Mouse (Mus musculus): ENCODE results near the gene P3h4. TPM values are rescaled to one million over a fixed set of nuclear protein-coding genes. Genes with fewer than 3 reads are reported as not detected.

Gene P3h4
- polyA plus RNA-seq, 1 experiment from 2014 or later: 18.7 TPM

DNA sequence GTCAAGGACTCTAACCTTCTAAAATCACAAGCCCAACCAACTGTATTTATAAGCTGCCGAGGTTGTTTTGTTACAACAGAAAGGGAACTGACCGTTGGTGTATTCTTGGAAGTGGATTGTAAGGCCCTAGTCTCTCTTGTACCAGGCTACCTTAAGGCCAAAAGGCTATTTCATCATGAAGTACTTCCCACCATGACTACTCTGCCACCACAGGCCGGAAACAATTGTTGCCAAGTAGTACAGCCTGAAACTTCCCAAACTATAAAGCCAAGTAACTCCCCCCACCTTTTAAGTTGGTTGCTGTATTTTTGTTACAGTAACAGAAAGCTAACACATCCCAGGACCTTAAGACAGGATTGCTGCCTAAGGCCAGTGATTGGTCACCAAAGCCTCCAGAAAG lies 12.2 kb upstream of the P3h4 start:
- no peaks in the 10 kb centered on the region for H3K27me3 ChIP-seq (ENCODE audit: poor library complexity, severe bottlenecking)
- H3K27ac ChIP-seq: no peak overlapping the region
- WGBS: 88% methylated on average over 3 of the region's 3 CpGs
- peaks cover 71% of the 10 kb centered on the region for H3K36me3 ChIP-seq (replicated peaks)
- H3K4me1 ChIP-seq: peaks cover 10% of the 10 kb centered on the region; the same call in 1 of the 2 replicates
- H3K9me3 ChIP-seq: no peaks in the 10 kb centered on the region
- H3K4me3 ChIP-seq: no peak overlapping the region
- no peak for DNase-seq (ENCODE audit: extremely low spot score, low spot score)

DNA sequence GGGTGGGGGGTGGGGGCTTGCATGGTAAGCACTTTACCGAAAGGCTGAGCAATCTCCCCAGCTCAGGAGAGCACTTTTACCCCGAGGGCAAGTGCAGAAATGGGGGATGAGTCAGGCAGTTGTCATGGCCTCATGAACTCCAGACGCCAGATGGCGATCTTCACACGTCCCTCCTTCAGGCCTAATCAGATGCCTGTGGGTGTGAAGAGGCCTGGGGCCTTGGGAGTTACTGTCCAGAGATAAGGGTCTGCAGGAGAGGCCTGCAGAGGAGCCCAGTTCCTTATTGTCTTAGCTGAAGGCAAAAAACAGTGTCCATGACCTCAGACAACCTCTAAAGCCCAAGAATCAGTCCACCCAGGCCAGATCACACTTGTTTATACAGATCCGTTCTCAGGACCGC lies 11.2 kb upstream of the P3h4 start:
- 41% methylated on average over 7 of the region's 7 CpGs for WGBS
- Histone ChIP-seq H3K36me3 (replicated peaks) (peaks cover 69% of the 10 kb centered on the region), H3K4me3 (no peak overlapping the region), H3K4me1 (peaks cover 18% of the 10 kb centered on the region; the same call in 1 of the 2 replicates), H3K9me3 (no peaks in the 10 kb centered on the region), H3K27ac (no peak overlapping the region), H3K27me3 (ENCODE audit: poor library complexity, severe bottlenecking) (no peaks in the 10 kb centered on the region)
- DNase-seq (ENCODE audit: extremely low spot score, low spot score): peak; percentile 42

DNA sequence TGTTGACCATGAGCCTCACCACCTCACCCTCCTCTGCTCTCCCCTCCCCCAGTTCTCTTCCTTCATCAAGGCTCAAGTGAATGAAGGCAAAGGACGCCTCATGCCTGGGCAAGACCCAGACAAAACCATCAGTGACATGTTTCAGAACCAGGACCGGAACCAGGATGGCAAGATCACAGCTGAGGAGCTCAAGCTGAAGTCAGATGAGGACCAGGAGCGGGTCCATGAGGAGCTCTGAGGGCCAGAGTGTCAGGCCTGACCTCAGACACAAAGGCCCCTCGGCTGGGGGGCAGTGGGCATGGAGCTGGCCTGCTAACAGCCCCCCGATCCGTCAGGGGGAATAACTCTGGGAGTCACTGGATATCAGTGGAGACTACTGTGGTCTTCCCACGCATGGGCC lies 9.2 kb upstream of the P3h4 start:
- Histone ChIP-seq H3K4me3 (no peak overlapping the region), H3K27me3 (ENCODE audit: poor library complexity, severe bottlenecking) (no peaks in the 10 kb centered on the region), H3K4me1 (peaks cover 18% of the 10 kb centered on the region; the same call in 1 of the 2 replicates), H3K9me3 (no peaks in the 10 kb centered on the region), H3K27ac (no peak overlapping the region), H3K36me3 (replicated peaks) (peaks cover 58% of the 10 kb centered on the region)
- WGBS: 89% methylated on average over 7 of the region's 7 CpGs
- no peak for DNase-seq (ENCODE audit: extremely low spot score, low spot score)

DNA sequence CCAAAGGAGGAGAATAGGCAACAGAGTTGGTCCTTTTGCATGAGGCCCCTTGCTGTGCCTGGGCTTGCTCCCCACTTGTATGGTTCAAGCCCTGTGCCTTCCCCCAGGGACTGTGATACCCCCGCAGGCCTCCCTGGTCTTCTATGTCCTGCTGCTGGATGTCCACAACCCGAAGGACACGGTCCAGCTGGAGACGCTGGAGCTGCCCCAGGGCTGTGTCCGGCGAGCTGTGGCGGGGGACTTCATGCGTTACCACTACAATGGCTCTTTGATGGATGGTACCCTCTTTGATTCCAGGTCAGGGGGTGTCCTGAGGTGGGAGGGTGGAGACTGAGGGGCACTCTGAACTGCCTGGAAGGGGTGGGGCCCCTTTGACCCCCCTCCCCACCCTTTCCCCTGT lies 6.9 kb upstream of the P3h4 start:
- Histone ChIP-seq H3K36me3 (replicated peaks) (peaks cover 53% of the 10 kb centered on the region), H3K27me3 (ENCODE audit: poor library complexity, severe bottlenecking) (peaks cover 8% of the 10 kb centered on the region), H3K4me3 (no peak overlapping the region), H3K4me1 (peaks cover 19% of the 10 kb centered on the region), H3K9me3 (no peaks in the 10 kb centered on the region), H3K27ac (no peak overlapping the region)
- DNase-seq (ENCODE audit: extremely low spot score, low spot score): no peak
- WGBS: 70% methylated on average over 8 of the region's 8 CpGs

DNA sequence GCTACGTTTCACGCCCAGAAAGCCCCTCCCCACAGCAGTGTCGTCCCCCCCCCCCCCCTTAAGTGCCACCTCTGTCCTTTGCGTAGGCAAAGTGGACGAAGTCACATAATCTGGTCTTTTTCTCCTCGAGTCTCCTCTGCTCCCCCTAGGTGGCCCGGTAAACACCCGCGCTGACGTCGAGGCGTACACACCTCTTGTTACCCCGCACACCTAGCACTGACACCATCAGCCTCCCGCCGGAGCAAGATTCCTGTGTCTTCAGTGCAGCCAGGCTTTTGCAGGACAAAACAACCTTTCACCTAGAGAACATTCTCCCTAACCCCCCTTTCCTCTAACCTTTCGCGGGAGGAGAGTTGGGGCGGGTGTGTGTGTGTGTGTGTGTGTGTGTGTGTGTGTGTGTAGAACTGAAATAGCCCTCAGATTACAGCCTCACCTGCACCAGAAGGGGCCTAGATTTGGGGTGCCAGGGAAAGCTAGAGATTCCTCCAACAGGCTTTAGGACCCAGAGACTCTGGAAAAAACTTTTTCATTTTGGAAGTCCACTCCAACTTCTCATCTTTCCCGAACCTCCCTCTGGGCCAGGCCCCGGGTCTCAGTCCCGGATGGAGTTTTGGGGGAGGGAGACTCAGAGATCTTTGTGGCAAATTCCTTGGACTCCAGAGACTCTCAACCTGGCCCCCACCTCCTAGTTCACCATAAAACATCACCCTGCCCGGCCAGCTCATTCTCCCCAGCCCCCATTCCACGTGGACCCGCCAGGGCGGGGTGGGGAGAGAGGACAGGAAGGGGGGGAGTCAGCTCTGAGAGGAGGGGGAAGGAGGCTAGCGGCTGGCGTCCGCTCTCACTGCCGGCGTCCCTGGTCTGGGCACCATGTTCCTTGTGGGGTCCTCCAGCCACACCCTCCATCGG lies 532 bp upstream of the P3h4 start, which contains the start of gene Fkbp10:
Gene Fkbp10 (plus strand): TSS at position 784 of the 909 bp plus-strand sequence.
- Histone ChIP-seq H3K9me3 (no peaks in the 10 kb centered on the region), H3K27me3 (ENCODE audit: poor library complexity, severe bottlenecking) (peaks cover 51% of the 10 kb centered on the region), H3K36me3 (replicated peaks) (peaks cover 6% of the 10 kb centered on the region), H3K4me3 (peak within 1 kb of the TSS; percentile 74), H3K4me1 (peaks cover 51% of the 10 kb centered on the region), H3K27ac (peak within 1 kb of the TSS; percentile 91)
- peak; percentile 57 for DNase-seq (ENCODE audit: extremely low spot score, low spot score)
- 1% methylated on average over 31 of the region's 31 CpGs for WGBS

- no peak for DNase-seq (ENCODE audit: extremely low spot score, low spot score)
- Histone ChIP-seq H3K36me3 (replicated peaks) (peaks cover 17% of the 10 kb centered on the region), H3K4me1 (peaks cover 51% of the 10 kb centered on the region), H3K27me3 (ENCODE audit: poor library complexity, severe bottlenecking) (peaks cover 51% of the 10 kb centered on the region), H3K27ac (peak overlapping the region; percentile 91), H3K9me3 (no peaks in the 10 kb centered on the region), H3K4me3 (peak overlapping the region; percentile 74)
- WGBS: 81% methylated on average over 11 of the region's 11 CpGs
Measured at GRCm38 (mm10) chr11:100413541-100413940, 1.1 kb downstream of the P3h4 start.

DNA sequence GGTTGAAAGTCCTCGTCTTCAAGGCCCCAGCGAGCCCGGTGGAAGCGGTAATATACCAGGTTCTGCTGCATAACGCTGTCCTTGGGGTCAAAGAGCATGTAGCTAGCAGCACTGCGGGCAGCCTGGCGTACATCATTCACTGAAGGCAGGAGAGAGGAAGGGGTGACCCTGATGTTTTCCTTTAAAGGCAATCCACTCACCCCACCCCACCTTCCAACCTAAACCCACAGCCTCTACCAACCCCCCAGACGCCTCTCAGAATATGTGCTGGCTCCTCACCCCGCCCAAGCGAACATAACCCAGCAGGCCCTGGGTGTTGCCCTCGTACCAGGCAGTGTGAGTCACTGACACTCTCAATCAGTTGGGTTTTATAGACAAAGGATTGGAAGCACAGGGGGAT lies 2.9 kb downstream of the P3h4 start:
- WGBS: 87% methylated on average over 11 of the region's 11 CpGs
- Histone ChIP-seq H3K9me3 (no peaks in the 10 kb centered on the region), H3K4me3 (no peak overlapping the region), H3K27me3 (ENCODE audit: poor library complexity, severe bottlenecking) (peaks cover 45% of the 10 kb centered on the region), H3K36me3 (replicated peaks) (peaks cover 22% of the 10 kb centered on the region), H3K4me1 (peaks cover 58% of the 10 kb centered on the region), H3K27ac (no peak overlapping the region)
- no peak for DNase-seq (ENCODE audit: extremely low spot score, low spot score)

DNA sequence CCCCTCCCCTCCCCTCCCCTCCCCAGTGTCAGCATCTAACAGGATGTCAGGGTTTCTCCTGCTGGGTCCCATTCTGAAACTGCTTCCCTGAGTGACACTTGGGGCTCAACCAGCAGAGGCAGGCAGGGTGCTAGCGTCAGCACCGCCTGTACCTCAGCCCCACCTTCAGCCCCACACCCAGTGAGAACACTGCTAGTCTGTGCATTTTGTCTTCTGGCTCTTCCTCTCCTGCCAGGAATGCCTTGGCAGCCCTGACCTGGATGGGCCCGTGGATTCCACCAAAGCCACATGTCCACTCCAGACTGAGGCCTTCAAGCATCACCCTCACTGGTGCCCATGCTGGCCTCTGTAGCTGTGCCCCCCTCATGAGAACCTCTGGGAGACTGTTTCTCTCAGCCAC lies 5.0 kb downstream of the P3h4 start:
- 90% methylated on average over 3 of the region's 3 CpGs for WGBS
- H3K4me3 ChIP-seq: no peak overlapping the region
- DNase-seq (ENCODE audit: extremely low spot score, low spot score): no peak
- H3K27ac ChIP-seq: no peak overlapping the region
- peaks cover 22% of the 10 kb centered on the region for H3K36me3 ChIP-seq (replicated peaks)
- peaks cover 25% of the 10 kb centered on the region for H3K27me3 ChIP-seq (ENCODE audit: poor library complexity, severe bottlenecking)
- H3K9me3 ChIP-seq: no peaks in the 10 kb centered on the region
- H3K4me1 ChIP-seq: peaks cover 39% of the 10 kb centered on the region

- H3K36me3 ChIP-seq (replicated peaks): peaks cover 22% of the 10 kb centered on the region
- H3K27me3 ChIP-seq (ENCODE audit: poor library complexity, severe bottlenecking): peaks cover 19% of the 10 kb centered on the region
- no peak for DNase-seq (ENCODE audit: extremely low spot score, low spot score)
- H3K4me1 ChIP-seq: peaks cover 31% of the 10 kb centered on the region
- H3K9me3 ChIP-seq: no peaks in the 10 kb centered on the region
- H3K27ac ChIP-seq: no peak overlapping the region
- H3K4me3 ChIP-seq: no peak overlapping the region
- 91% methylated on average over 12 of the region's 12 CpGs for WGBS
Measured at GRCm38 (mm10) chr11:100408835-100409462, 5.7 kb downstream of the P3h4 start.

- WGBS: 48% methylated on average over 10 of the region's 10 CpGs
- H3K4me1 ChIP-seq: peaks cover 24% of the 10 kb centered on the region
- no peak overlapping the region for H3K4me3 ChIP-seq
- H3K9me3 ChIP-seq: no peaks in the 10 kb centered on the region
- peak; percentile 47 for DNase-seq (ENCODE audit: extremely low spot score, low spot score)
- H3K27me3 ChIP-seq (ENCODE audit: poor library complexity, severe bottlenecking): peaks cover 12% of the 10 kb centered on the region
- H3K27ac ChIP-seq: no peak overlapping the region
- peaks cover 22% of the 10 kb centered on the region for H3K36me3 ChIP-seq (replicated peaks)
Measured at GRCm38 (mm10) chr11:100408076-100408834, 6.4 kb downstream of the P3h4 start.

GRCm38 (mm10) chr11:100406995-100407705 lies 7.5 kb downstream of the P3h4 start:
- Histone ChIP-seq H3K4me3 (no peak overlapping the region), H3K27me3 (ENCODE audit: poor library complexity, severe bottlenecking) (0 out of 2 replicates have a peak, but pooled peaks cover under 1% of the 10 kb centered on the region), H3K36me3 (replicated peaks) (peaks cover 22% of the 10 kb centered on the region), H3K4me1 (peaks cover 22% of the 10 kb centered on the region), H3K27ac (no peak overlapping the region), H3K9me3 (no peaks in the 10 kb centered on the region)
- 86% methylated on average over 5 of the region's 5 CpGs for WGBS
- DNase-seq (ENCODE audit: extremely low spot score, low spot score): no peak

DNA sequence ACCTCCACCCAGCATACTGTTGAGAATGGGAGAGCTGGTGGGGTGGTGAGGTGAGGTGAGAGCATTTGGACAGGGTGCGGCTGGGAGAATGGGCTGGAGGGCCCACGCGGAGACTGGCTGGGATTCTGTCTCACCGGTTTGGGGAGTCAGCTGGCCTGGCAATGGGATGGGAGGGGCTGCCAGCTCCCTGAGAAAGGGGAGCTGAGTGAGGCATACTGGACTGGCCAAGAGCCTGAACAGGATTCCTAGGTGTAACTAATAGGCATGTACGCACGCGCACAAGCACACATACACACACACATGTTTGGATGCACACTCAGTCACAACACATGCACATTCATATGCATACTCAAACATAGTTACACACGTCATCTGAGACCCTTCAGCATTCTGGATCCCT lies 8.4 kb downstream of the P3h4 start:
- peaks cover 3% of the 10 kb centered on the region; the same call in 1 of the 2 replicates for H3K27me3 ChIP-seq (ENCODE audit: poor library complexity, severe bottlenecking)
- peaks cover 22% of the 10 kb centered on the region for H3K36me3 ChIP-seq (replicated peaks)
- no peak overlapping the region for H3K4me3 ChIP-seq
- peaks cover 20% of the 10 kb centered on the region for H3K4me1 ChIP-seq
- no peaks in the 10 kb centered on the region for H3K9me3 ChIP-seq
- WGBS: 83% methylated on average over 8 of the region's 8 CpGs
- no peak for DNase-seq (ENCODE audit: extremely low spot score, low spot score)
- H3K27ac ChIP-seq: no peak overlapping the region
